Mouse (Mus musculus): ENCODE data around the gene Ssbp4. TPM values are rescaled to one million over a fixed set of nuclear protein-coding genes. Genes with fewer than 3 reads are reported as not detected.

Gene Ssbp4
- 197 and 249 TPM in 2 replicates for total RNA-seq (2014; rRNA removed)
- 204 and 221 TPM in 2 replicates for polyA plus RNA-seq (2015; fragmentation: Nextera tagmentation; extraction: Ambion mirVana)

DNA sequence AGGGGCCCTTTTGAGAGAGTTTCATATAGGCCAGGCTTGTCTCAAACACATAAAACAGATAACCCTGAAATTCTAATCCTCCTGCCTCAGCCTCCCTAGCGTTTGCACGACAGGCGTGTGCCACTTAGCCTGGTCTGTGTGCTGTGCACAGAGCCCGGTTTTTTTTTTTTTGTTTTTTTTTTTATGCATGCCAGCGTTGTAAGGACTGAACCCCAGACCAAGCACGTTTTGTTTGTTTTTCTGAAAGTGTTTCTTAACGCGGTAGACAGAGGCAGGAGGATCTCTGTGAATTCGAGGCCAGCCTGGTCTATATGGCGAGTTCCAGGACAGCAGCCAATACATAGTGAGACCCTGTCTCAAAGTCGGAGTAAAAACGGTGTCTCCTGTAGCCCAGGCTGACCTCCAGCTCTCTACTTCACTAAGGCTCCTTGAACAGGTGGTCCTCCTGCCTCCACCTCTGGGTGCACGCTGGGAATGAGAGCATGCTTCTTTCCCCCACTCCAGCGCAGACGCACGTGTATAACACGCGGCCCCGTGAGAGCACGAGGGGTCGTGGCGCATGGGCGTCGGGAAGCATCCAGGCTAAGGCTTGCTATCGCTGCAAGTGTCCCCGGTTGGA is at the start of gene Ssbp4:
Gene Ssbp4, minus strand, starts transcription at position 124 of the 619 bp plus-strand sequence.
- DNase-seq, result no peak
- peak; percentile 9 for ATAC-seq

DNA sequence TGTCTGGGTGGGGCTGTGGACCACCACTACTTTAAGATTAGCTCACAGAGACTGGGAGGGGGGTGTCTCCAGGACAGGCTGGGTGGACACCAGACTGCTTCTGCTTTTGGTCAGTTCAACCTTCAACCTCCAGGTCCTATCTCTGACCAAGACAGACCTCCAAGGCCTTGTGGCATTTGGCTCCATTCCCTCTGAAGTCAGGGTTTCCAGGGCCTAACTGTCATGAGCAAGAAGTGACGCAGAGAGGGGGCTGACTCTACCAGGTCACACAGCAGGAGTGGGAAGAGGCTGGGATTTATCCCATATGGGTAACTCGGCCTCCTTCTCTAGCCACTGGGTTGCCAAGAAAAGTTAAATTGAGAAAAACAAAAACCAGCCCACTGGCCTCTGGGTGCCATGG is 49.1 kb upstream of the Ssbp4 start:
- no peaks in the 10 kb centered on the region for H3K9me3 ChIP-seq (ENCODE audit: low read length)
- H3K27ac ChIP-seq (ENCODE audit: low read depth, low read length), result no peak overlapping the region
- whole genome bisulfite sequencing, result 78% methylated on average over 2 of the region's 2 CpGs
- no peak overlapping the region for H3K9ac ChIP-seq
- TF ChIP-seq CTCF (IDR thresholded peaks at IDR 0.05; ENCODE audit: low read depth), result no peak
- H3K4me3 ChIP-seq (ENCODE audit: low read depth, low read length), result no peak overlapping the region
- H3K4me2 ChIP-seq (ENCODE audit: low read depth), result no peak overlapping the region
- H3K27me3 ChIP-seq (ENCODE audit: insufficient read depth, low read length), result no peaks in the 10 kb centered on the region
- ATAC-seq (no peak), DNase-seq (no peak)
- H3K36me3 ChIP-seq (ENCODE audit: insufficient read depth), result 0 out of 2 replicates have a peak, but pooled peaks cover 3% of the 10 kb centered on the region
- H3K4me1 ChIP-seq (ENCODE audit: insufficient read depth), result peaks cover 3% of the 10 kb centered on the region; the same call in 1 of the 2 replicates

More for the DNA sequence above, at the start of gene Ssbp4:
- Histone ChIP-seq H3K4me3 (ENCODE audit: low read depth, low read length) (peak within 1 kb of the TSS; percentile 72), H3K4me1 (ENCODE audit: insufficient read depth) (peaks cover 26% of the 10 kb centered on the region), H3K9me3 (ENCODE audit: low read length) (no peaks in the 10 kb centered on the region), H3K36me3 (ENCODE audit: insufficient read depth) (no peaks in the 10 kb centered on the region), H3K9ac (peak within 1 kb of the TSS; percentile 91), H3K4me2 (ENCODE audit: low read depth) (peak within 1 kb of the TSS; percentile 89), H3K27ac (ENCODE audit: low read depth, low read length) (peak within 1 kb of the TSS; percentile 74), H3K27me3 (ENCODE audit: insufficient read depth, low read length) (peaks cover 14% of the 10 kb centered on the region; the same call in 1 of the 2 replicates)
- TF ChIP-seq CTCF (IDR thresholded peaks at IDR 0.05; ENCODE audit: low read depth), result no peak
- 9% methylated on average over 26 of the region's 26 CpGs for WGBS

DNA sequence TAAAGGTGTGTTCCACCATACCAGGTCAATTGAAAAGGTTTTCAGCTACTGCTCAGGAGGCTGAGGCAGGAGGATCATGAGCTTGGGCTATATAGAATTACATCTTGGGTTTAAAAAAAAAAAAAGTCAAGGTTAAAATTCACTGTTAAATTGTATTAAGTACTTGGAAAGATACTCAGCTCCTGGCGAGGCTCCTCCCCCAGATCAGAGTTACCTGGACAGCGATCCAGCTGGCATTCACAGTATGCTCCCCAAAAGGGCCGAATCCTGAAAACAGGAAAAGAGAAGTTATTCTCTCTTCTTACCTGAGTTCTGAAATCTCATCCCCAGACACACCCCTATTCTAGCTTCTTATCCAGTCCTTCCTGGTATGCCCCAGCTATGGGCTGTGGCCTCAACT is 48.5 kb upstream of the Ssbp4 start:
- peaks cover 3% of the 10 kb centered on the region; the same call in 1 of the 2 replicates for H3K4me1 ChIP-seq (ENCODE audit: insufficient read depth)
- H3K9me3 ChIP-seq (ENCODE audit: low read length), result no peaks in the 10 kb centered on the region
- H3K27me3 ChIP-seq (ENCODE audit: insufficient read depth, low read length), result no peaks in the 10 kb centered on the region
- H3K4me2 ChIP-seq (ENCODE audit: low read depth), result no peak overlapping the region
- H3K9ac ChIP-seq, result no peak overlapping the region
- 0 out of 2 replicates have a peak, but pooled peaks cover 6% of the 10 kb centered on the region for H3K36me3 ChIP-seq (ENCODE audit: insufficient read depth)
- DNase-seq (no peak), ATAC-seq (no peak)
- no peak for TF ChIP-seq CTCF (IDR thresholded peaks at IDR 0.05; ENCODE audit: low read depth)
- H3K27ac ChIP-seq (ENCODE audit: low read depth, low read length), result no peak overlapping the region
- H3K4me3 ChIP-seq (ENCODE audit: low read depth, low read length), result no peak overlapping the region
- WGBS, result 99% methylated on average over 3 of the region's 3 CpGs

GRCm38 (mm10) chr8:70656193-70656790 is 47.6 kb upstream of the Ssbp4 start:
- WGBS, result 13% methylated on average over 13 of the region's 13 CpGs
- Histone ChIP-seq H3K4me2 (ENCODE audit: low read depth) (no peak overlapping the region), H3K27me3 (ENCODE audit: insufficient read depth, low read length) (no peaks in the 10 kb centered on the region), H3K4me1 (ENCODE audit: insufficient read depth) (peaks cover 3% of the 10 kb centered on the region; the same call in 1 of the 2 replicates), H3K9ac (peak overlapping the region; percentile 10; the same call in 1 of the 2 replicates), H3K27ac (ENCODE audit: low read depth, low read length) (peak overlapping the region; percentile 42; the same call in 1 of the 2 replicates), H3K4me3 (ENCODE audit: low read depth, low read length) (no peak overlapping the region), H3K36me3 (ENCODE audit: insufficient read depth) (peaks cover 14% of the 10 kb centered on the region), H3K9me3 (ENCODE audit: low read length) (no peaks in the 10 kb centered on the region)
- DNase-seq (no peak), ATAC-seq (peak; percentile 12; the same call in 1 of the 2 replicates)
- TF ChIP-seq CTCF (IDR thresholded peaks at IDR 0.05; ENCODE audit: low read depth), result no peak

DNA sequence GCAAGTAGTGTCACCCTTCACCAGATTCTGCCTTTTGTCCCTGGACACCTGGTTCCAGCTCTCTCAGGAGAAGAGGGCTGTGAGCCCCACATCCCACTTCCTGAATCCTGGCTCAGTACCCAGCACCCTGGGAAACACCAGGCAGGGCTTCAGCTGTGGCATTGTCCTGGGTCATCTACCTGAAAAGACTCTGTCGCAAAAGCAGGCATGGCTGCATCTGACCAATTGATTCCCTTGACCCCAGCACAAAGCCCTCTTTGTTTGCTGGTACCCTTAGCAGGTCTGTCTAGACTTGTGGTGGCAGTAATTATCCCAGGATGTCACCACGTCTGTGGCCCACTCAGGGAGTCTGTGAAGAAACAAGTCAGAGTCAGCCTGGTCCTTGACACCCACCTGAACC is 46.8 kb upstream of the Ssbp4 start:
- no peaks in the 10 kb centered on the region for H3K9me3 ChIP-seq (ENCODE audit: low read length)
- H3K9ac ChIP-seq, result no peak overlapping the region
- H3K36me3 ChIP-seq (ENCODE audit: insufficient read depth), result peaks cover 20% of the 10 kb centered on the region
- peaks cover 2% of the 10 kb centered on the region; the same call in 1 of the 2 replicates for H3K4me1 ChIP-seq (ENCODE audit: insufficient read depth)
- H3K4me2 ChIP-seq (ENCODE audit: low read depth), result no peak overlapping the region
- WGBS, result 23% methylated on average over 2 of the region's 2 CpGs
- ATAC-seq, result no peak
- TF ChIP-seq CTCF (IDR thresholded peaks at IDR 0.05; ENCODE audit: low read depth), result no peak
- no peaks in the 10 kb centered on the region for H3K27me3 ChIP-seq (ENCODE audit: insufficient read depth, low read length)
- no peak for DNase-seq
- no peak overlapping the region for H3K4me3 ChIP-seq (ENCODE audit: low read depth, low read length)
- no peak overlapping the region for H3K27ac ChIP-seq (ENCODE audit: low read depth, low read length)

- no peak overlapping the region for H3K9ac ChIP-seq
- H3K4me2 ChIP-seq (ENCODE audit: low read depth), result no peak overlapping the region
- H3K36me3 ChIP-seq (ENCODE audit: insufficient read depth), result peaks cover 25% of the 10 kb centered on the region
- DNase-seq, result no peak
- no peak for TF ChIP-seq CTCF (IDR thresholded peaks at IDR 0.05; ENCODE audit: low read depth)
- no peak overlapping the region for H3K27ac ChIP-seq (ENCODE audit: low read depth, low read length)
- 63% methylated on average over 1 of the region's 1 CpGs for WGBS
- no peaks in the 10 kb centered on the region for H3K9me3 ChIP-seq (ENCODE audit: low read length)
- no peak overlapping the region for H3K4me3 ChIP-seq (ENCODE audit: low read depth, low read length)
- no peaks in the 10 kb centered on the region for H3K27me3 ChIP-seq (ENCODE audit: insufficient read depth, low read length)
- H3K4me1 ChIP-seq (ENCODE audit: insufficient read depth), result peaks cover 3% of the 10 kb centered on the region; the same call in 1 of the 2 replicates
- no peak for ATAC-seq
Measured at GRCm38 (mm10) chr8:70654121-70654520, 45.4 kb upstream of the Ssbp4 start.

DNA sequence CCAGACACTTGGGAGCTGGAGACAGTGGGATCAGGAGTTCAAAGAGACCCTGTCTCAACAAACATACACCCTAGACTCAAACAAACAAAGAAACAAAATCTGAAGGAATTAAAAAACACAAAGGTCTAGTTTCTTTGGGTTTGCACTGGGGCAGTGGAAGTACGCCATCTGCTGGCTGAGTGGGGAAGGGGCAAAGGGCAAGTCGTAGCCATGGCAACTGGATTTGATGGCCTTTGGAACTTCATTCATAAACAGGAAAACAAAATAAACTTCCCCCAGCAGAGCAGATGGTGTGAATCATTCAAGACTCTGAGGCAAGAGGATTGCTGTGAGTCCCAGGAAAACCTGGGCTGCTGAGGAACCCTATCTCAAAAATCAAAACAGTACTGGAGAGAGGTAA is 44.6 kb upstream of the Ssbp4 start:
- Histone ChIP-seq H3K9me3 (ENCODE audit: low read length) (no peaks in the 10 kb centered on the region), H3K4me1 (ENCODE audit: insufficient read depth) (peaks cover 3% of the 10 kb centered on the region; the same call in 1 of the 2 replicates), H3K4me3 (ENCODE audit: low read depth, low read length) (no peak overlapping the region), H3K27ac (ENCODE audit: low read depth, low read length) (no peak overlapping the region), H3K36me3 (ENCODE audit: insufficient read depth) (peaks cover 25% of the 10 kb centered on the region), H3K27me3 (ENCODE audit: insufficient read depth, low read length) (no peaks in the 10 kb centered on the region), H3K9ac (no peak overlapping the region), H3K4me2 (ENCODE audit: low read depth) (no peak overlapping the region)
- ATAC-seq (no peak), DNase-seq (no peak)
- TF ChIP-seq CTCF (IDR thresholded peaks at IDR 0.05; ENCODE audit: low read depth), result peak; percentile 64
- WGBS, result 60% methylated on average over 2 of the region's 2 CpGs

Data from forebrain, postnatal 0 days (tissue).